Mouse (Mus musculus) limb, embryonic 11.5 days (tissue): ENCODE data around the gene Lcmt1. TPM values are rescaled to one million over a fixed set of nuclear protein-coding genes. Genes with fewer than 3 reads are reported as not detected.
A peak's percentile ranks its signal among the peaks of the same experiment; 100 is the strongest.

Source experiments
- ATAC-seq: fragments of 200-750 bp; cut with Nextera tagmentation; 2 replicates; pipeline ENCODE4 v1.8.0; 2017; ENCODE audit warnings: low read depth; ENCODE audit not compliant: insufficient number of reproducible peaks, low FRiP score, low TSS enrichment
- DNase-seq: peaks from one replicate; pipeline ENCODE4 v3.0.0-alpha.2; 2015; ENCODE audit warnings: low spot score
- H3K27ac ChIP-seq: fragments of 300-500 bp; sonication (generic); replicated peaks from 2 replicates; pipeline ENCODE4 v1.5.1; 2014; ENCODE audit warnings: low read depth, mild to moderate bottlenecking, low read length
- H3K27me3 ChIP-seq: fragments of 300-500 bp; sonication (generic); 2 replicates; pipeline ENCODE4 v1.6.1; 2014; ENCODE audit warnings: mild to moderate bottlenecking, low read length, mixed read lengths; ENCODE audit not compliant: control insufficient read depth, insufficient read depth
- H3K36me3 ChIP-seq: fragments of 300-500 bp; sonication (generic); 2 replicates; pipeline ENCODE4 v1.6.1; 2014; ENCODE audit warnings: mild to moderate bottlenecking, low read length, moderate library complexity, mixed read lengths; ENCODE audit not compliant: control insufficient read depth, insufficient read depth
- H3K4me1 ChIP-seq: fragments of 300-500 bp; sonication (generic); 2 replicates; pipeline ENCODE4 v1.6.1; 2014; ENCODE audit warnings: low read length, mixed read lengths; ENCODE audit not compliant: control insufficient read depth, insufficient read depth
- H3K4me2 ChIP-seq: fragments of 300-500 bp; sonication (generic); 2 replicates; pipeline ENCODE4 v1.6.1; 2014; ENCODE audit warnings: low read depth, mild to moderate bottlenecking, moderate library complexity; ENCODE audit not compliant: severe bottlenecking
- H3K4me3 ChIP-seq: fragments of 300-500 bp; sonication (generic); 2 replicates; pipeline ENCODE4 v1.5.1; 2014; ENCODE audit warnings: low read depth, low read length
- H3K9ac ChIP-seq: fragments of 300-500 bp; sonication (generic); 2 replicates; pipeline ENCODE4 v1.6.1; 2014; ENCODE audit warnings: mild to moderate bottlenecking, low read length
- H3K9me3 ChIP-seq: fragments of 300-500 bp; sonication (generic); 2 replicates; pipeline ENCODE4 v1.6.1; 2016; ENCODE audit warnings: low read length; ENCODE audit not compliant: control insufficient read depth
- WGBS: fragments of 180-500 bp; shearing (Covaris S2); extraction: QIAGEN DNeasy Blood & Tissue Kit; methylation state at CpG from one replicate; pipeline ENCODE4 v1.1.7; 2014; 5-methylcytosine and 5-hydroxymethylcytosine counted together
- polyA plus RNA-seq: library from polyadenylated mRNA; unstranded; fragments of >200 nt; fragmentation: Nextera tagmentation; extraction: Ambion mirVana; gene quantifications from 2 replicates; pipeline ENCODE4 v1.2.1, GENCODE M21; 2014

Gene Lcmt1
- polyA plus RNA-seq, 1 experiment from 2014 or later = 60.7 TPM

GRCm38 (mm10) chr7:123371501-123371900 lies 1.9 kb downstream of the Lcmt1 start:
- H3K4me3 ChIP-seq = no peak overlapping the region
- no peaks in the 10 kb centered on the region for H3K27me3 ChIP-seq
- no peak overlapping the region for H3K9ac ChIP-seq
- H3K4me2 ChIP-seq = no peak overlapping the region
- DNase-seq (no peak), ATAC-seq (no peak)
- H3K9me3 ChIP-seq = no peaks in the 10 kb centered on the region
- no peak overlapping the region for H3K27ac ChIP-seq
- H3K36me3 ChIP-seq = no peaks in the 10 kb centered on the region
- 61% methylated on average over 3 of the region's 3 CpGs for WGBS
- H3K4me1 ChIP-seq = peaks cover 10% of the 10 kb centered on the region

- Histone ChIP-seq H3K4me3 (peak overlapping the region; percentile 66), H3K27me3 (no peaks in the 10 kb centered on the region), H3K36me3 (no peaks in the 10 kb centered on the region), H3K9me3 (no peaks in the 10 kb centered on the region), H3K4me2 (peak overlapping the region; percentile 65), H3K4me1 (peaks cover 7% of the 10 kb centered on the region), H3K9ac (peak overlapping the region; percentile 71), H3K27ac (no peak overlapping the region)
- 4% methylated on average over 41 of the region's 41 CpGs for WGBS
- peak; percentile 99 for ATAC-seq
- DNase-seq = peak; percentile 93
These were observed 8.1 kb downstream of the Lcmt1 start for GRCm38 (mm10) chr7:123377443-123378400.

- Histone ChIP-seq H3K27me3 (no peaks in the 10 kb centered on the region), H3K4me2 (no peak overlapping the region), H3K4me1 (no peaks in the 10 kb centered on the region), H3K27ac (no peak overlapping the region), H3K4me3 (no peak overlapping the region), H3K9ac (no peak overlapping the region), H3K36me3 (peaks cover 2% of the 10 kb centered on the region; the same call in 1 of the 2 replicates), H3K9me3 (no peaks in the 10 kb centered on the region)
- DNase-seq (no peak), ATAC-seq (no peak)
- WGBS = 70% methylated on average over 11 of the region's 11 CpGs
These were observed 16.3 kb downstream of the Lcmt1 start for GRCm38 (mm10) chr7:123385693-123386407.

- Histone ChIP-seq H3K4me1 (no peaks in the 10 kb centered on the region), H3K27me3 (no peaks in the 10 kb centered on the region), H3K36me3 (peaks cover 2% of the 10 kb centered on the region; the same call in 1 of the 2 replicates), H3K9me3 (no peaks in the 10 kb centered on the region), H3K4me2 (no peak overlapping the region), H3K4me3 (no peak overlapping the region), H3K9ac (no peak overlapping the region), H3K27ac (no peak overlapping the region)
- WGBS = 83% methylated on average over 6 of the region's 6 CpGs
- ATAC-seq (no peak), DNase-seq (no peak)
These were observed 20.2 kb downstream of the Lcmt1 start for GRCm38 (mm10) chr7:123389686-123390280.

- WGBS = 92% methylated on average over 6 of the region's 6 CpGs
- H3K36me3 ChIP-seq = no peaks in the 10 kb centered on the region
- H3K9ac ChIP-seq = no peak overlapping the region
- no peak overlapping the region for H3K4me3 ChIP-seq
- DNase-seq (no peak), ATAC-seq (no peak)
- no peaks in the 10 kb centered on the region for H3K9me3 ChIP-seq
- no peaks in the 10 kb centered on the region for H3K4me1 ChIP-seq
- H3K27me3 ChIP-seq = no peaks in the 10 kb centered on the region
- no peak overlapping the region for H3K4me2 ChIP-seq
- no peak overlapping the region for H3K27ac ChIP-seq
These were observed 24.7 kb downstream of the Lcmt1 start for GRCm38 (mm10) chr7:123394271-123394670.

GRCm38 (mm10) chr7:123396900-123397299 lies 27.3 kb downstream of the Lcmt1 start:
- Histone ChIP-seq H3K4me2 (no peak overlapping the region), H3K9me3 (no peaks in the 10 kb centered on the region), H3K36me3 (no peaks in the 10 kb centered on the region), H3K27ac (no peak overlapping the region), H3K4me3 (no peak overlapping the region), H3K4me1 (no peaks in the 10 kb centered on the region), H3K27me3 (no peaks in the 10 kb centered on the region), H3K9ac (no peak overlapping the region)
- WGBS = 87% methylated on average over 5 of the region's 5 CpGs
- DNase-seq (no peak), ATAC-seq (no peak)

GRCm38 (mm10) chr7:123397369-123397768 lies 27.8 kb downstream of the Lcmt1 start:
- no peak for DNase-seq
- no peak overlapping the region for H3K4me2 ChIP-seq
- no peaks in the 10 kb centered on the region; the same call in 1 of the 2 replicates for H3K36me3 ChIP-seq
- H3K9ac ChIP-seq = no peak overlapping the region
- no peaks in the 10 kb centered on the region for H3K4me1 ChIP-seq
- H3K27ac ChIP-seq = no peak overlapping the region
- no peak for ATAC-seq
- WGBS = 68% methylated on average over 8 of the region's 8 CpGs
- no peak overlapping the region for H3K4me3 ChIP-seq
- no peaks in the 10 kb centered on the region for H3K27me3 ChIP-seq
- no peaks in the 10 kb centered on the region for H3K9me3 ChIP-seq

GRCm38 (mm10) chr7:123397931-123398330 lies 28.3 kb downstream of the Lcmt1 start:
- no peak for ATAC-seq
- WGBS = 93% methylated on average over 8 of the region's 8 CpGs

More at GRCm38 (mm10) chr7:123397931-123398330, 28.3 kb downstream of the Lcmt1 start:
- Histone ChIP-seq H3K36me3 (peaks cover 3% of the 10 kb centered on the region; the same call in 1 of the 2 replicates), H3K9me3 (no peaks in the 10 kb centered on the region), H3K4me1 (no peaks in the 10 kb centered on the region), H3K27me3 (no peaks in the 10 kb centered on the region), H3K9ac (no peak overlapping the region), H3K27ac (no peak overlapping the region), H3K4me2 (no peak overlapping the region), H3K4me3 (no peak overlapping the region)
- no peak for DNase-seq
